Mouse (Mus musculus): ENCODE data around the gene Ptgfrn.

Gene Ptgfrn

GRCm38 (mm10) chr3:101037984-101038545 lies 72.0 kb downstream of the Ptgfrn start:
- no peak for DNase-seq

DNA sequence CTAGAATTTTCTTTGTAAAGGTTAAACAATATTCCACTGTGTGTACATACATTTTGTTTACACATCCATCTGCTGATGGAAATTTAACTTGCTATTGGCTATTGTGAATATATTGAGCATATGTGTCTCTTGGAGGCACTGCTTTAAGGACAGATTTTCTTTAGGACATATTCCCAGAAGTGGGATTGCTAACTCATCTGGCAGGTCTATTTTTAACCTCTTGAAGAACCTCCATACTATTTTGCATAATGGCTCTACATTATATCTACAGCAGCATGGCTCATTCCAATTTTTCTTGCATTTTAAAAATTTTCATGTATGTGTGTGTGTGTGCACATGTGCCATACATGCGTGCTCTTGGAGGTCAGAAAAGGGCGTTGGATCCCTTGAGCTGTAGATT lies 74.1 kb downstream of the Ptgfrn start:
- DNase-seq, result no peak

- no peak for DNase-seq
Observed at GRCm38 (mm10) chr3:101034509-101034908, 75.6 kb downstream of the Ptgfrn start.

GRCm38 (mm10) chr3:101033644-101034043 lies 76.4 kb downstream of the Ptgfrn start:
- DNase-seq, result no peak

- DNase-seq, result no peak
Observed at GRCm38 (mm10) chr3:101031456-101032142, 78.5 kb downstream of the Ptgfrn start.

- DNase-seq, result no peak
Observed at GRCm38 (mm10) chr3:101030630-101031029, 79.4 kb downstream of the Ptgfrn start.

- no peak for DNase-seq
Observed at GRCm38 (mm10) chr3:101029339-101029738, 80.7 kb downstream of the Ptgfrn start, which contains the start of gene Cd101. Gene Cd101, minus strand, starts transcription at chr3:101029556.

GRCm38 (mm10) chr3:101026741-101027140 lies 83.3 kb downstream of the Ptgfrn start:
- DNase-seq, result no peak

- no peak for DNase-seq
Observed at GRCm38 (mm10) chr3:101022967-101023366, 87.1 kb downstream of the Ptgfrn start.

DNA sequence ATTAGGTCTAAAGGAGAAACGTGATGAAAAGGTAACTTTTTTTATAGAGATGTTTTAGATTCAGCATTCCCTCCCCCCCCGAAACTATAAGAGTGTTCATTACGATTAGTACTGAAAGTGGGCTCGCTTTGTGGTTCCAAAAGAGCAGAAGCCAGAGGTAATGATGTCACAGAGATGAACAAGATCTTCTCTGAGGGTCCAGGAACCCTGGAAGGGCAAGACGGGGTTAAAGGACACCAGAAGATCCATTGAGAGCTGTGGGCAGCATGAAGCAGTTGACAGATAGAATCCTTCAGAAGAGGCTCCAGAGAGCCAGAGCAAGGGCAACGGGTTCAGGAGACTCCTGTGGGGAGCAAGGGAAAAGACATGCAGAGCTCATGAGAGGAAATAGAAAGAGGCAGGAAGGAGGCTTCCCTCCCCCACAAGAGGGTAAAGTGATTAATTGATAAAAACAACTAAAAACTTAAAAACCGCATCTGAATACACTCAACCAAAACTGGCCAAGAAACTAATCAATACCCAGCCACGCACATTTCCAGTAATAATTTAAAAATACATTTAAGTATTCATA lies 88.5 kb downstream of the Ptgfrn start:
- DNase-seq, result no peak

- no peak for DNase-seq
Observed at GRCm38 (mm10) chr3:101021073-101021472, 89.0 kb downstream of the Ptgfrn start.

GRCm38 (mm10) chr3:101018494-101018893 lies 91.6 kb downstream of the Ptgfrn start:
- no peak for DNase-seq

DNA sequence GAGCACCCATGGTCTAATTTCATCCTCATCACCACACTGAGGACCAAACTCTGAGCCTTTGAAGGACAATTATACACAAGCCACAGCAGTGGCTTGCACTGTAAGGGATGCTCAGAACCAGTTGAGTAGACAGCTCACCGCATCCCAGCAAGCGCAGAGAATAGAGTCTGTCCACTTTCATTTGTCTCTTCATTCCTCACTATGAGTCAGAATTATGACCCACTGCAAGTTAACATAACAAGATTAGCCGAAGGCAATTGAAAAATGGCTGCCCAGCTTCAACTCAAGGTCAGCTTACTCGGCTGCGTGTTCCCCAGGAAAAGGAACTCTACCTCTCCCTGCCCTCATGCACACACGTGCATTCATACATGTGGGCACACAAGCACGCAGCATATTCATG lies 94.0 kb downstream of the Ptgfrn start:
- no peak for DNase-seq

GRCm38 (mm10) chr3:101015254-101015653 lies 94.8 kb downstream of the Ptgfrn start:
- no peak for DNase-seq

- DNase-seq, result no peak
Observed at GRCm38 (mm10) chr3:101013536-101013935, 96.5 kb downstream of the Ptgfrn start.

GRCm38 (mm10) chr3:101013005-101013404 lies 97.1 kb downstream of the Ptgfrn start:
- no peak for DNase-seq

DNA sequence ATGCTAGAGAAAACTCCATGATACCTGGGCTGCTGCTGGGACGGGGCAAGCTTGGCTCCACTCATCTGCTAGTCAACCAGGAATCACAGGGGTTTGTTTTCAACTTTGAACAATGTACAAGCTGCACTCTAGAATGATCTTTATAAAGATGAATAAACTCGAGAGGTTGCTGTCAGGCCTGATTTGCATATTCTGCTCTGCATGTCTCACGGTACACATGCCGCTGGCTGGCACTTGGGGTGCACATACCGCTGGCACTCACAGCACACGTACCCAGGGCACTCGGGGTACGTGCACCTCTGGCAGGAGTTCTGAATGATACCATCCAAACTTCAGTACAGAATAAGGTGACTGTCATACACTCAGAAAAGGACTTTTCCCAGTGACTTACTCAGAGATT lies 97.5 kb downstream of the Ptgfrn start:
- DNase-seq, result no peak

- peak; percentile 27 for DNase-seq
Observed at GRCm38 (mm10) chr3:101012131-101012571, 97.9 kb downstream of the Ptgfrn start.

- DNase-seq, result no peak
Observed at GRCm38 (mm10) chr3:101011203-101011600, 98.9 kb downstream of the Ptgfrn start.

DNA sequence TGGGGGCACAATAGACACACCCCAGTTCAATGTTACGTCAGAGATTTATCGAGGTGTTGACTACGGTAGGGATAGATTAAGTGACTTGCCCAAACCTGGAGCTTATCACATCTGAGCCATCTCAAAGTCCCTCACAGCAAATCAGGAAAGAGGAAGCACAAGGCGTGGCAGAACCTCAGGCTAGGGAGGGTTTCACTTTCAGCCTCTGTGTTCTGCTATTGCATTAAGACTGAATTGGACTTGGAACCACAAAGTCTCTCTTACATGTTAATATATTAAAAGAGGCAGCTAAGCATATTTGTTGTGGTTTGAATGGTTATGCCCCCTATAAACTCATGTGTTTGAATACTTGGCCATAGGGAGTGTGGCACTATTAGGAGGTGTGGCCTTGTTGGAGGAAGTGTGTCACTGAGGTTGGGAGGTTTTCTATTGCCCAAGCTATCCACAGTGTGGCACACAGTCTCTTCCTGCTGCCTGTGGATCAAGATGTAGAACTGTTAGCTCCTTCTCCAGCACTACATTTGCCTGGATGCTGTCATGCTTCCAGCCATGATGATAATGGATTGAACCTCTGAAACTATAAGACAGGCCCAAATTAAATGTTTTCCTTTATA lies 99.4 kb downstream of the Ptgfrn start:
- DNase-seq, result no peak

GRCm38 (mm10) chr3:101007112-101007782 lies 102.8 kb downstream of the Ptgfrn start:
- no peak for DNase-seq

GRCm38 (mm10) chr3:101005392-101005791 lies 104.7 kb downstream of the Ptgfrn start:
- no peak for DNase-seq

Data from right cerebral cortex, postnatal 4 days (tissue).